Mouse (Mus musculus): ENCODE results near the gene Tmprss4.

The Tmprss4 gene

DNA sequence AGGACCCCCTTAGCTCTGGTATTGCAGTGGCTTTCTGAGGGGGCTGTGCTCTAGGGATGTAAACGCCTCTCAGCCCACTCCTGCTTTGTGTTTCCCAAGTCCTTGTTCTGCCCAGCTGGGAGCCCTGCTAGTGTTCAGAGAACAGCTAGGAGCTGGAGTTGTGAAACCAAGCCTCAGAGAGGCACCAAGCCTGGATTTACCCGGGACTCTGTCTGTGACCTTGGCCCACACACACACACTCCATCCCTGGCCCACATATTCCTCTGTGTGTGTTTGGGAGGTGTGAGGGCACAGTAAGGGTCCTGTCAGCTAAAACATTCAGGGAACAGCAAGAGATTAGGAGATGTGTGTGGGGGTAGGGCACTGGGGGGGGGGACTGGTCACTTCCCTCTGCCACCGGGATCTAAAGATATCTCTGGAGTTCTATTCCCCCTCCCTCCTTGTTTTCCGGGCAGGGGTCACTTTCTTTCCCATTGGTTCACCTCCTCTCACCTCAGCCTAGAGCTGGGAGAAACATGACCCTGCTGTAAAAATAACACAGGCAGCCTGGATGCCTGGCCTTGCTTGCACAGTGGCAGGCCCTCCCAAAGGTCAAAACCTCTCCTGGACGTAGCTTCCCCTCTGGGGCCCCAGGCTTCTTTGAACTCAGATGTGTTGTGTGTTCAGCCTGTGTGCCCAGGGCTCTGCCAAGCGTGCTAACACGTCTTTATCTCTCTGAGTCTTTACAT, 67.3 kb downstream of the Tmprss4 start:
- DNase-seq, result no peak

DNA sequence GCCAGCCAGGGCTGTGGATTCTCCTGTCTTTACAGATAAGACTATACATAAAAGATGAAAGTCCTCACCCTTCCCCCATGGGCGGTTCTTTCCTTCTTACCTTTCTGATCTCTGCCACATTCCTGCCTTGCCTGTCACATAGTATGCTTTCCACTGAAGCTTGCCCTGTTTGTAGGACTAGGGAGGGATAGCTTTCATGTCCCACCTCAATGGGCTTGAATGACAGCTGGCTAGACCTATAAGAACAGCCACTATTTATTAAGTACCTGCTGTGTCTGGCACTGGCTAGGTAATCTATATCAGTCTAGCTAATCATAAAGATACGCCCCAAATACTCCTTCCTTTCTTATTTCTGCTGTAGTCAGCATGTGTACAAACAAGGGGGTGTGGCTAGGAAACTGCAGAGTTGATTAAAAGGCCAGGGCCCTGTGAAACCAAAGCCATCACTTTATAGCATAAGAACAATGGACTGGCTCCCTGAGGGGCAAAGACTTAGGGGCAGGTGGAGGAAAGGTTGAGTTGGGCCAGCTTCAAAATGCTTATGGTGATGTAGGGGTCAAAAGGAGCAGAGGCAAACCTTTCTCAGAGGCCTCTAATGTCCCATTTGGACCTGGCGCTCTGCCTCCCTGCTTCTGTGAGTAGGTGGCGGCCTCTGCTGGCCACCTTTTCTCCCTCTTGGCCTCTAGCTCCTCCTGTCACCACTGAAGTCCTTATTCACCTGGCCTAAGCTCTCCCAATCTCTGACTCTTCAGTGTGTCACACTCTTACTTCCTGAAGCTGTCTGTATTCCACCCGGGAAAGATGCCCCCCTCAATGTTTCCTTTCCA, 70.2 kb downstream of the Tmprss4 start:
- peak; percentile 69 to 88 for DNase-seq

DNA sequence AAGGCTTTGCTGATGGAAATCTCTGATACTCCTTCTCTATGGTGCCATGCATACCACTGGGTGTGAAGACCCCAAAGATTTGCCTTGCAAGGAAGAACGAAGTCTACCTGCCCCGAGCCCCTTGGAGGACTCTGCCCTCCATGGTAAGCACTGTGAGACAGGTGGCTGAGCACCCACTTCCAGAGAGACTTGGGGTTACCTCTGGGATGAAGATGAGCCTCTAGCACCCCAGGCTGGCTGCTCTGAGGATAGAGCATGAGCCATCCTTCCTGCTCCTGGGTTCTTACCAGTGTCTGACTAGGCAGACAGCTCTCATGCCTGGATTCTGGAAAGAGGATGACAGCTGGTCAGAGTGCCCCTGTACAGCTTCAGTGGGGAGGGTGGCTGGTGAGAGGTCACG, 73.8 kb downstream of the Tmprss4 start:
- no peak for DNase-seq

DNA sequence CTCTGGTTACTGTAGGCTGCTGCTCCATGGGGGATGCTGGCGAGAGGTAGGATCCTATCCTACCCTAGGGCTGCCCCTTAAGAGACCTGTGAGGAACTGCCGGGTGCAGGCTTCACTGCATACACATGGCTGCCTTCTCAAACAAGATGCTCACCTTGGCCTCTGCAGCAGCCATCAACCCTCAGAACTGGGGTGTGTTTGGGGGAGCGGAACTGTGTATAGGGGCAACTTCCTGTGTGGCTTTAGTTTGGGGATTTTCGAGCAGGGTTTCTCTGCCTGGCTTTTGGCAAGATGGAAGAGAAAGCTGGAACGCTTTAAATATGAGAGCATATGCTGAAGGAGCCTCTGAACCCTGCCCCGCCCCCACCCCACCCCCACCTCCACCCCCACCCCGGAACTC, 77.0 kb downstream of the Tmprss4 start:
- no peak for DNase-seq

DNA sequence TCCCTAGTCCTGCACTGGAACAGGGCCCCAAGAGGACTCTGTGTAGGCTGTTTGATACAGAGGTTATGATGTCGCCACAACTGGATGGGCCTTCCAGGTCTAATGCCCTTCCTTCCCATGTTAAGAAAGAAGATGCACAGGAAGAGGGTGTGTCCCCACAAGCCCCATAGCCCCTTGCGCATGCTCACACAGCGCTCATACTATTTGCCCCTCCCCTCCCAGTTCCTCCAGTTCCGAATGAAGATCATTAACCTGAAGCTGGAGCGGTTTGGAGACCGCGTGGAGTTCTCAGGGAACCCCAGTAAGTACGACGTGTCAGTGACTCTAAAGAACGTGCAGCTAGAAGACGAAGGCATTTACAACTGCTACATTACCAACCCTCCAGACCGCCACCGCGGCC, 78.7 kb downstream of the Tmprss4 start:
- no peak for DNase-seq

All from kidney, postnatal 36 days (tissue).